Mouse (Mus musculus) T-helper 2 cell (primary cell): ENCODE data around the gene Mypn.

Experiments used
- in situ Hi-C: fragments of 300-600 bp; cut with MboI, MseI; formaldehyde crosslinking; loops from one replicate; pipeline ENCODE4 v1.15.1; 2025; ENCODE audit warnings: high pct_unique_total_duplicates

Mypn gene

DNA sequence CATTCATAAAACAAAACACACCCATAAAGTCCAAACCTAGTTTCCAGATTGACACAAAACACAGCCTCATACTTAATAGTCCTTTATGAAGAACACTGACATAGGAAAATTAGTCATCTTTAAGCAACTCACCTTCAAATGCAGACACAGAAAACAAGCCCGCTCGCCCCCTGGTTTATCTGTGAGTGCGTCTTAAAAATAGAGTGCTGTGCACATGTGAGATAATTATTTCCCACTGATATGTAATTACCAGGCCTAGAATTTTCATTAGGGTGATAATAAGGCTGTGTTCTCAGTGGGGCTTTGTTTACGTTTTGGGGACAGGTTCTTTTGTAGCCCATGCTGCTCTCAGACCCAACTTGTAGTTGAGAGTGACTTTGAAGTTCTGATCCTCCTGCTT lies 4.7 kb downstream of the Mypn start:
- in situ Hi-C loops: no loop called here

DNA sequence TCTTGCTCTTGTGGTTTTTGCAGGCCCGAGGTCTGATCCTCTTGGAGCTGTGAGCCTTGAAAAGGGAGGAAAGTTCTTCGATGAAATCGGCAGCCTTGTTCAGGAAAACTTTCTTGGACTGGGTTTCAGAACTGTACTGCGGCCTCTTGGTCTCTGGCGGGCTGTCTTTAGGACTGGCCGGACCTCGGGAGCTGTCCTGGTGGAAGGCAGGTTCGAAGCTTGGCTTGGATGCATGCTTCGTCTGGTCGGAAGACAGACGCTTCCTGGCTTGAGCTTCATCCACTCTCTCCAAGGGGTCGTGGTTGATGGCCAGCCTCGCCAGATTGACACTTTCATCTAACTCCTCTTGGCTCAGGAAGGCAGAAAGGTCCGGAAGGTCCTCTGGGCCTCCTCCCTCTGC lies 11.0 kb downstream of the Mypn start:
- in situ Hi-C loops: no loop called here

DNA sequence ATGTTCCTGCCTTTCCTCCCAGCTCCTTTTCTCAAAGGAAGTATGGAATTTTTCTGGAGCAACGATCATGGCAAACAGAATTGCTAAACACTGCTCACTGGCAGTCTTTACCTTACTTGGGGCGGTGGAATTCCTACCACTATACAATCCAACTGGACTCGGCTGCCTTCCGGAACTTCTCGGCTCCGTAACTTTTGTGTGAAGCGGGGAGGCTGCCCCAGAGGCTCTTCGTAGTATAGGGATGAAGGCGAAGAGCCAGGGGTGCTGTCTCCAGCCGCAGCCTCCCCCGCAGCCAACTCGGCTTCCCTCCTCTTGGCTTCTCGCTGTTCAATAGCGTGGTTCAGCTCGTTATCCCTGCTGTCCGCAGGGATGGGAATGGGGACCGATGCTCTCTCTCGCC lies 11.5 kb downstream of the Mypn start:
- in situ Hi-C loops: no loop called here

DNA sequence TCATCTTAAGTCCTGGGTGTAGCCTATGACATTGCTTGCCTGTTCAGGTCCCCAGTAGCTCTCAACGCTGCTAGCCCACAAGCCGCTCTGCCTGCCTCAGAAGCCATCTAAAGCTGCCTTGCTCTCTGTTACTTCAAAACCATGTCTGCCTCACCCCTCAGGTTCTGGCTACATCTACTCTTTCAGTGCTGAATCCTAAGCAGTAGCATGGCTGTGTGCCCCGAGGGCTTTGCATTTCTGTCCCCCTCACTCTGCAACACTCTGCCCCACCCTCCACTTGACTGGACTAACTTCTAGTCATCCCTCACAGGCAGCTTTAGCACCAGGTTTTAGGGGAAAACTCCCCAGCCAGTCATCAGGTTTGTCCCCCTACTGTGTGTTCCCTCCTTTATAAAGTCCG lies 19.3 kb downstream of the Mypn start:
- in situ Hi-C loops: no loop called here

DNA sequence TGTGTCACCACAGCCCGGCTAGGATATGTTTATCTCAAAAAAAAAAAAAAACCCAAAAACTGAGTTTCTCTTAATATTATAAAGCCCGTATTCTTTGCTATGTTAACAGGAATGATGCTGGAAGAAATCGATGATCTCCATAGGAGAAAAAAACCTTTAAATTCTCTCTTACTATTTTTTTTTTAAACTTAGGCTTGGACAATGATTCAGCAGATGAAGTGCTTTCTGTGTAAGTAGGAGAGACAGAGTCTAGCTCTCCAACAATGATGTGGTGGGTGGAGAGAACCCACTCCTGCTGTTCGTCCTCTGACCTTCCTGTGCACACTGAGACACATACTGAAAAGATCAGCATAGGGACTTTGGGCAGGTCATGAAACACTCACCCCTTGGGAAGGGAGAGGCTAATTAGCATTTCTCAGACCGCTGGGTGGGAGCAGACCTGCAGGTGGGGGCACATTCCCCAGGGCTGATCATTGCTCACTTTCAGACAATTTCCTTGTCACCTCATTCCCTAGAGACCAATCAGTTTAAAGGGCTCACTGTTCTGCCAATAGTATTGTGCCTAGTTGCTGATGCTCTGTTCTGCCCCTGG lies 21.5 kb downstream of the Mypn start:
- in situ Hi-C loops: no loop called here

DNA sequence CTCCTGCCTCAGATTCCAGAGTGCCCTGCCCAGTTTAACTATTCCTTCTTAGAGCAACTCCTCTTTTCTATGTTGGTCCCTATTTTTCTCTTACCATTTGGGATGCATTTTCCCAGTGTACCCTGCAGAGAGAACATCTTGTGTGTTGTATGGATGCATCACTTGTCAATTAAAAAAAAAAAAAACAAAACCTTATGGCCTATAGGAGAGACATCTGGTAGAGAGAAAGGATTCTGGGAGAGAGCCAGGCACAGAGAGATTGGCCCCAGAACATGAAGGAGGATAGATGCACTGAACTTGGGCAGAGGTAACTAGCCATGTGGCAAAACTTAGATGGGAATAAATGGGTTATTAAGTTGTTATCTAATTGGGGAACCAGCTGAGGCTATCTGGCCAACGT lies 22.6 kb downstream of the Mypn start:
- in situ Hi-C loops: no loop called here

DNA sequence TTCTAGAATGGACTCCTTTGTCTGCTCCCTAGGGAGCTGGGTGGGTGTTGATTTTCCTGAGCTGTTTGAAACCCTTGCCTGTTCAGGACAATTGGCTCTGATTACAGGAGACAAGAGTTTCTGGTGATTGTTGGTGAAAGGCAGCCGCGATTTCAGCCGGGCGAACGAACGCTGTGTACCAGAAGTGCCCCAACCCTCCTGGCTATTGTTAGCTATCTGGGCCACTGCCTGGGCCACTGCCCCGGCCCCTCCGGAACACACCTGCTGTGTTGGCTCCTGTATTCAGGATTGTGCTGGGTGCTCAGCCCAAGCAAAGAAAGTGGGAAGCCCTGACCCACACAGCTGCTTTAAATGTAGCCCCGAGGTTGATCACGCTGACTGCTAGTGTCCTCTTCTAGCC lies 24.2 kb downstream of the Mypn start:
- in situ Hi-C loops: no loop called here

DNA sequence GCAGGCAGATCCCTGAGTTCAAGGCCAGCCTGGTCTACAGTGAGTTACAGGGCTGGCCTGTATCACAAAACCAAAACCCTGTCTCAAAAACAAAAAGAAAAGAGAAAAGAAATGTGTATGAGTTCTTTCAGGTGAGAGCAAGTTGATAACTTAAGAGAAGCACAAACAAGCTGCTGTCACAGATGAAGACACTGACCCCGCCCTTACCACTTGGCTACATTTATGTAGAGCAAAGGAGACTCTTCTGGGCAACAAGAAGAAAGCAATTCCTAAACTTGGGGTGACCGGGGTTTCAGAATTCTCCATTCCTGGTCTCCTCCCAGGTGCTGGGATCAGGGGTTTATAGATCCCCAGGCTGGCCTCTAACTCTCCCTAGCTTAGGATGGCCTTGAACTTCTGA lies 25.4 kb downstream of the Mypn start:
- in situ Hi-C loops: no loop called here

DNA sequence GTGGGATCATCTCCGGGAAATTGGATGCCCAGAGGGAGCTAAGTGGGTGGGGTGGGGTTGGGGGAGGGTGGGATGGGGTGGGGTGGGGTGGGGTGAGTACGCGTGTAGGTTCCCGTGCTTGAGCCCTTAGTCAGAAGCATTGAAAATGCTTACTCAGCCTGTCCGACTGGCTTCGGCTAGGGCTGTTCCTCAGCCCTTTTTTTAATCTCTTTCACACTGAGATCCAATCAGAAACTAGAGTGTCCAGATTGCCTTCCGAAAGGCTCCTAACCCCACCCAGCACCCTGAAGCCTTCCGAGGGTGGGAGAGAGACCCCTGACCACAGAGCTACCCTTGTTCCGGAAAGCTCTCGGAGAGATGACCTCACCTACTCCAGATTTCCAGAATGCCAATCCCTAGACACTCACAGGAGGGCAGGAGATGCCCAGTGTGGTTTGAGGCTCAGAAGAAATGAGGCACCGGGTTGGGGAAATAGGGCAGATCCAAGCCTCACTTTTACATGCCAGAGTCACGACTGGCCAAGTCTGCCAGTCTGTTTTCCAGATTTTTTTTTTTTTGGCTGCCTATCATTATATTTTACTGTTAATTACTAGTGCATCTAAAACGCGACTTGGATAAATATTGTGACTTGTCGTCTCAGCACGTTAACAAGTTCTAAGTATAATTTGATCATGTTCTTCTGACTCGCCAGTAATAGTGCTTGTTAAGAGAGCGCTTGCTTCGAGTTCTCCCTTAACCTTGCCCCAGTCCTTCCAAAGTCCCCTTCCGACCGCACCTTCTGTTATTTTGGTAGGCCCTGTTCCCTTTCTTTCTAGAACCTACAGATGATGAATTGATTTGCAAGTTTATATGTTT lies 26.2 kb downstream of the Mypn start:
- in situ Hi-C loops: no loop called here

DNA sequence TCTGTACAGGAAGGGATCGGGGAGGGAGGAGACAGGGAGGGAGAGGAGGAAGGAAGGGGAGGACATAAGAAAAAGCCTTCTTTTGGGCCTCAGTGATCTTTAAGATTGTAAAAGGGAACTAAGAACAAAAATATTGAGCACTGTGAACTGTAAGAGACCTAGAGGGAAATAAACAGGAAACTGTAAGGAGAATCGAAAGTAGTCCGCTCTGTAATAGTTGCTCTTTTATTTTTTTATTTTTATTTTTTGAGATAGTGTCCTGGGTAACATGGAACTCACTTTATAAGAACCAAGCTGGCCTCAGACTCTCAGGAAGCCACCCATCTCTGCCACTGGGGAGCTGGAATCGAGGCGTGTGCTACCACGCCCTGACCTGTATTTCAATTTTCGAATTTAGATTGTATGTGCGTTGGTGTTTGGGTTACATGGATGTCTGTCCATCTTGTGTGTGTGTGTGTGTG lies 27.3 kb downstream of the Mypn start:
- in situ Hi-C loops: no loop called here

DNA sequence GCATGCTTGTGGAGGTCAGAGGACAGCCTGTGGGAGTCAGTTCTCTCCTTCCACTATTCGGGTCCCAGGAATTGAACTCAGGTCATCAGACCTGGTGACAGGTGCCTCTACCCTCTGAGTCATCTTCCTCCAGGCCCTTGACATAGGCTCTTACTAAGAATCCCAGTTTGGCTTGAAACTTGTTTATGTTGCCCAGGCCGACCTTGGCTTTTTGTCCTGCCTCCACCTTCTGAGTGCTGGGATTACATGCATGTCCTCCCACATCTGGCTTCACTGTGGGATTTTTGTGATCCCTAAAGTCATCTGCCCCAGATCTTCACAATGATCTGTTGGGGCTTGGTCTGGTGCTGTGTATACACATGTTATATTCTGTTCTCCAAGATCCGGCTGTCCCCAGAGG lies 31.7 kb downstream of the Mypn start:
- in situ Hi-C loops: no loop called here

DNA sequence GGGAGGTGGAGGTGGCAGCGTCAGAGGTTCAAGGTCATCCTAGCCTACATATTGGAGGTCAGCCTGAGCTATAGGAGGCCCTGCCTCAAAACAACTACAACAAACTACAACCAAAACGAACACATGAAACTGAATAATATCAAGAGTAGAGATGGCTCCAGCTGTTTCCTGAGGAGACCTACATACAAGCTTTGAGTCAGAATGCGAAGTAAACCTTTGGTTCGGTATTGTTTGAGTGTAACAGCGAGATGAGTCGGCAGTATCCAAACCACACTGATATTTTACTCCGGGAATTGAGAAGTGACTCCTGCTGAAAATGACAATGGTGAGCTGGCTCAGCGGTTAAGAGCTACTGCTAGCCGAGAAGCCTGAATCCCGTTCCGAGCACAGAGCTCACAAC lies 34.2 kb downstream of the Mypn start:
- in situ Hi-C loops: loop anchor here (10.0 kb wide), 1 partner anchor 1705 kb away; no protein-coding TSS in a partner anchor

DNA sequence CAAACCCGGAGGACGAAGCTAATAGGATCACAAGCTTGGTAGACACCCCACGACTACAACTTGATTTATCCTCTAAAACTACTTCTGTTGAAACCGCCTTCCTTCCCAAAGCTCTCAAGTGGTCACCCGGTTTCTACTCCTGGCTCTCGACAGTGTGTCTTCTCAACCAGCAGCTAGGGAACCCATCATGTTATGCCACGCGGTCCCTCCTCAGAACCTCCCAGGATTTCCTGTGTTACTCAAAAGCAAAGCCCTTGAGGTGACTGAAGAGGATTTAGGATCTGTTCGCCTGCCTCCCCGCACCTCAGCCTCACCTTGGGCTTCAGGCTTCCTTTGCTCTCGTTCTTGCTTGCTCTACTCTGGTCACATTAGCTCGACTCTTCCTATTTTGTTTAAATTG lies 35.6 kb downstream of the Mypn start:
- in situ Hi-C loops: loop anchor here (10.0 kb wide), 1 partner anchor 1703 kb away; no protein-coding TSS in a partner anchor

DNA sequence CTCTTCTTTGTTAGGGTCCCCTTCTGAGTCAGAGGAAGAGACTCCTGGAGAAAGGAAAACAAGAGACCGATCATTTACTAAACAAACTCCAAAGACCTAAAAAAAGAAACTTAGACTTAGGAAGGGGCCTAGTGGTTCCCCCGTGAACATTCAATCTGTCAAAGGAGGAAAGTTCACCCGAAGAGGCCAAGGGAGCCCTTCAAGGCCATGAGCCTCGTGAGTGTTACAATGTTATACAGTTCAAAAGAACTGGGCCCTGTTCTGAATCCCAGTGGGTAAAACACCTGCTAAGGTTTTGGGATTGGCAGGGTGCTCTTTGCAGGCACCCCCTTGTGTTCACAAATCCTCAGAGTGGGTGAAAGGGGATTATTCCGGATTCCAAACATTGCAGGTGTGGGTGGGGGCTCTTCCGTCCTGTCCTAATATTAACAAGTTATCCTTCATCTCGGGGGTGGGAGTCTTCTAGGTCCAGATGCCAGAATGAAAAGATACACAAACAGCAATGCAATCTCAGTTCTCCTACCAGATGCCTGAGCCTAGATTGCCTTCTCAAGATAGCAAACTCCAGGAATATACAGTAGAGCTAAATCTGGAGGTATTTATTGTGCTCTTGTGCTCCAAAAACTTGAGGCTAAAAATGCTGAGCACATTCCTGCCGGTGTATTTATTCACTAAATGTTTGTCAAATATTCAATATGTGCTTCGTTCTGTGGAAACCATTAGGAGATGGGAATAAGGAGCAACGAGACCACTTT lies 36.3 kb downstream of the Mypn start:
- in situ Hi-C loops: loop anchor here (10.0 kb wide), 1 partner anchor 1703 kb away; no protein-coding TSS in a partner anchor

DNA sequence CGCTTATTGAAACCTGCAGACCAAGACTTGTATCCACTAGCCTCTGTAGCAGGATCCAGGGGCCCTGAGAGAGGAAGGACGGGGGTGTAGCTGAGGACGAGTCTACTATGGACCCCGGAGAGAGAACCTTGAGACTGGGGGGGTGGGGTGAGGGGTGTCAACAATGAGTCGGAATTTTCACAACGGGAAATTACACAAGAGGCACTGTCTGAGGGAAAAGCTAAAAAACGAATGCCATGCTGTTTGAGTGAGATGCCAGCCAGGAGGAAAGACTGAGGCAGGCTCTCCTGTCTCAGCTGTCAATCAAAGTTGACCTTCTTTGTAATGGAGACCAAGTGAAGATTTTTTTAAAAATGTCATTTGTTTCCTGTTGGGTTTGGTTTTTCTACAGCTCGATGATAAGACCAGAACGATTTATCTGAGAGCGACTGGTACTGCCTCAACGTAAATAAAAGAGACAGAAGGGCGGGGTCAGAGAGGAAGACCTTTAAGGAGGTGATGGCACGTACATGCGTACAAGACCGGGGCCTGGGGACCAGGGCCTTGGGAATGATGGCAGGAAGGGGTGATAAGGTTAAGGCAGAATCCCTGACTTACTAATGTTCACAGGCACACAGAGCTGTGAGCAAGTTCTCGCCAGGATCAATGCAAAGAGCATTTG lies 37.9 kb downstream of the Mypn start:
- in situ Hi-C loops: loop anchor here (10.0 kb wide), 1 partner anchor 1701 kb away; no protein-coding TSS in a partner anchor

DNA sequence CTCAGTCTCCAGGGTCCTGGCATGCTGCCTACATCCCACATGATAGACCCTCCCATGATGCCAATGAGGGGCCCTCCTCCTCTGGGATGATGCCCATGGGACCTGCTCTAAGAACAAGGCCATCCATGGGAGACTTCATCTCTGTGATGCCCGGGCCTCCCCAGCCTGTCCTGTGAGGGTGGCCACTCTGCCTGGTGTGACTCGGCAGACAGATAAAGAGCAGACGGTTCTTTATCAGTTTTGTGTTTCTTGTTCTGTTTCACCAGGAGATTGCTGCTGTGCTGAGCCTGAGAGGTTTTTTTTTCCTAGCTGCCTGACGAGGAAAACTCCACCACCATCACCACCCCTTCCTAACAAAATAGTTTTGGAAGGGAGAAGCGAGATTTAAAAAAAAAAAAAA lies 42.5 kb downstream of the Mypn start:
- in situ Hi-C loops: loop anchor here (10.0 kb wide), 1 partner anchor 1696 kb away; no protein-coding TSS in a partner anchor

DNA sequence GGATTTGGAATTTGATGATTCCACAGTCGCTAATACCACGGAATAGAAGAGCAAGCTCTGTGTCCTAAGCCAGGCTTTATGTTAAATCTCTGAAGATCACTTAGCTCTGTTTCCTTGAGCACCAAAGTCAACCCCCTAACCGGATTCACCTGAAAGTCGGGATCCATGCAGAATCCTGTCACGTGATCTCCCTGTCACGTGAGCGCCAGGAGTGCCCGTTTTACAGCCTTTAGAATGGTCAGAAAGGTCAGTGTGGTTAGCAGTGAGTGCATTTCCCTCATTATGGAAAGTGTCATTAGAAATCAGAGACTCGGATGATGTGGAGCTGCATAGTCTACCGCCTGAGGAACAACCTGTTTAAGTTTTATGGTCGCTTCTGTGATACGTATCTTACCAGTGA lies 43.1 kb downstream of the Mypn start:
- in situ Hi-C loops: loop anchor here (10.0 kb wide), 1 partner anchor 1696 kb away; no protein-coding TSS in a partner anchor

DNA sequence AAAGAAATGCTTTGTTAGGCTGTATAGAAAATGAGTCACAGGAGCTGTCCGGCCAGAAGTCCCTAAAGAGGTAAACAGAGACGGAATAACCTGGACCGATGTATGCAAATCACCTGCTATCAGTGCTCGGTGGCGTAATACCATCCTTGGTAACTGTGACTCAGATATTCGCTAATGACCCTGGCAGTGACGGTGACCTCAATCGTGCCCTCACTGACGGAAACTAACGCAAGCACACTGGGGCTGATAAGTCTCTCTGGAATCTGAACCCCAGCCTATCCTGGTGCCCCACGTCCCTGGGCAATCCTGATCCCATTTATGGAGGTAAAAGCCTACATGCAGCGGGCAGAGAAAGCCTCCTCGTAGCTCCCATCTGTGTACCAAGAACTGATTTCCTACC lies 45.6 kb downstream of the Mypn start:
- in situ Hi-C loops: loop anchor here (10.0 kb wide), 1 partner anchor 217 kb away; no protein-coding TSS in a partner anchor

DNA sequence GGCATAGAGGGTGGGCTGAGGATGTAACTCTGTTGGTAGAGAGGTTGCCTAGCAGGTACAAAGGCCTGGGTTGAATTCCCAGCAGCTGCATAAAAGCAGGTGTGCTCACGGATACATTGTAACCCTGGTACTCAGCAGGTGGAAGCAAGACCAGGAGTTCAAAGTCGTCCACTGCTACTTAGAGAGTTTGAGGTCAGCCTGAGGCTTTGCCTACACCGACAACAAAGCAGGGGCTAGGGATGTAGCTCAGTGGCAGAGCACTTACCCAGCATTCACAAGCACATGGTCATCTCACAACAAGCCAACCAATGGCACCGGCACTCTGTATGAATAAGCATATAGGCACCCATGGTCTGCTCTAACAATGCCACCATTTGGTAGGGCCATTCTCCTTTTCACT lies 46.3 kb downstream of the Mypn start:
- in situ Hi-C loops: loop anchor here (10.0 kb wide), 1 partner anchor 217 kb away; no protein-coding TSS in a partner anchor

DNA sequence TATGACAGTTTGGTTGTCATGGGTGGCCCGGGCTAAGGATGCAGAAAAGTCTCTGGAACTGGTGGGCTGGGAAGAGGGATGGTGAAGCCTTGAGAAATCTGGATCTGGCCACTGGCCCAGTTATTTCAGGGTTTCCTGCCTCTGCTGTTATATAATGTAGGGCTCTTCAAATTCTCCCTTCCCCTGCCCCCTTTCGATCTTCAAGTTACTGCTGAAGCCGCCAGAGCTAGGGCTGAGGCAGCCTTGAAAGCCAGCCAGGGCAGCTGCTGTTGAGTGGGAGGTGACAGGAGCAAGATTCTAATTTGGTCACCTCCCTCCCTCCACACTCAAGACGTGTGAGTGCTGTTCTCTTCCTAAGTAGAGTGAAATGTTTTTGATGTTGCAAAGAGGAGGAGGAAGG lies 46.8 kb downstream of the Mypn start:
- in situ Hi-C loops: loop anchor here (10.0 kb wide), 1 partner anchor 218 kb away; no protein-coding TSS in a partner anchor

DNA sequence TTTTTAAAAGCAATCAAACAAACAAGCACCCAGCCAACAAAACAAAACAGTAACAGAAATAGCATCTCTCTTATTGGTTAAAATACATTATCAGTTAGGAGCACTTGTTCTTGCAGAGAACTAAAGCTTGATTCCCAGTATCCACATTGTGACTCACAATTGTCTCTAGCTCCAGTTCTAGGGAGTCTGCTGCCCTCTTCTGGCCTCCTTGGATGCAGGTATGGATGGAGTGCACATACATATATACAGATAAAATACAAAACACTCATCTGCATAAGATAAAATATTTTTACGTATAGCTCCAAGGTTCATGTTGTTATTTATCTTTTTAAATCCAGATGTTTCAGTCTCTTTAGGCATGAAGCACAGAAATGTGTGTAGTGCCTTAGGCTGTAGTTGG lies 47.4 kb downstream of the Mypn start:
- in situ Hi-C loops: loop anchor here (10.0 kb wide), 1 partner anchor 218 kb away; no protein-coding TSS in a partner anchor
